Mouse (Mus musculus): ENCODE results near the gene Rnf214.
A peak's percentile ranks its signal among the peaks of the same experiment; 100 is the strongest.
"Not testable (repeated sequence)": the region's sequence is repeated elsewhere in the genome, so short reads cannot be mapped to it uniquely, and the experiment has no call there.

The Rnf214 gene

GRCm38 (mm10) chr9:45850528-45851155 is 56.1 kb downstream of the Rnf214 start:
- DNase-seq (ENCODE audit: low spot score), result no peak

- DNase-seq (ENCODE audit: low spot score), result no peak
These were observed 56.9 kb downstream of the Rnf214 start for GRCm38 (mm10) chr9:45849528-45850408.

- no peak for DNase-seq (ENCODE audit: low spot score)
These were observed 59.7 kb downstream of the Rnf214 start for GRCm38 (mm10) chr9:45846891-45847460.

GRCm38 (mm10) chr9:45846176-45846575 is 60.5 kb downstream of the Rnf214 start:
- DNase-seq (ENCODE audit: low spot score), result not testable (repeated sequence)

- no peak for DNase-seq (ENCODE audit: low spot score)
These were observed 61.2 kb downstream of the Rnf214 start for GRCm38 (mm10) chr9:45845541-45845940.

GRCm38 (mm10) chr9:45843780-45844179 is 62.9 kb downstream of the Rnf214 start:
- no peak for DNase-seq (ENCODE audit: low spot score)

- DNase-seq (ENCODE audit: low spot score), result no peak
These were observed 63.7 kb downstream of the Rnf214 start for GRCm38 (mm10) chr9:45843007-45843406.

GRCm38 (mm10) chr9:45841458-45841857 is 65.3 kb downstream of the Rnf214 start:
- DNase-seq (ENCODE audit: low spot score), result no peak

GRCm38 (mm10) chr9:45840331-45840730 is 66.4 kb downstream of the Rnf214 start:
- no peak for DNase-seq (ENCODE audit: low spot score)

GRCm38 (mm10) chr9:45839982-45840300 is 66.8 kb downstream of the Rnf214 start:
- no peak for DNase-seq (ENCODE audit: low spot score)

- DNase-seq (ENCODE audit: low spot score), result no peak
These were observed 67.4 kb downstream of the Rnf214 start for GRCm38 (mm10) chr9:45839139-45839981.

GRCm38 (mm10) chr9:45838434-45839138 is 68.1 kb downstream of the Rnf214 start, which contains the start of gene Bace1:
TSS of gene Bace1 (plus strand) at chr9:45838580.
- no peak for DNase-seq (ENCODE audit: low spot score)

- no peak for DNase-seq (ENCODE audit: low spot score)
These were observed 68.7 kb downstream of the Rnf214 start for GRCm38 (mm10) chr9:45838069-45838433.

- DNase-seq (ENCODE audit: low spot score), result no peak
These were observed 73.2 kb downstream of the Rnf214 start for GRCm38 (mm10) chr9:45833461-45833860.

GRCm38 (mm10) chr9:45832898-45833297 is 73.8 kb downstream of the Rnf214 start:
- DNase-seq (ENCODE audit: low spot score), result no peak

- peak; percentile 79 for DNase-seq (ENCODE audit: low spot score)
These were observed 77.6 kb downstream of the Rnf214 start for GRCm38 (mm10) chr9:45829107-45829506.

GRCm38 (mm10) chr9:45828291-45828963 is 78.3 kb downstream of the Rnf214 start, which contains the start of gene Cep164:
TSS of gene Cep164 (minus strand) at chr9:45828691.
- peak; percentile 80 for DNase-seq (ENCODE audit: low spot score)

- DNase-seq (ENCODE audit: low spot score), result peak; percentile 12
These were observed 78.9 kb downstream of the Rnf214 start for GRCm38 (mm10) chr9:45827663-45828290.

GRCm38 (mm10) chr9:45818406-45819011 is 88.2 kb downstream of the Rnf214 start:
- DNase-seq (ENCODE audit: low spot score), result no peak

GRCm38 (mm10) chr9:45815525-45815924 is 91.2 kb downstream of the Rnf214 start:
- DNase-seq (ENCODE audit: low spot score), result no peak

All from c-Kit-positive CD71-positive TER-119-positive erythroid progenitor cells, embryonic 14.5 days (primary cell).